1 mouse cellular context compared by ENCODE assay signal in genomic region chr11:50210101-50210504, GRCm38 (mm10).
TF ChIP-seq lines count a peak whose summit lies in the region.

No protein-coding gene starts in this region.

TF ChIP-seq in CH12.LX, 34 proteins besides CTCF, POLR2A, EP300 and RAD21 (continued from another document):
- TF ChIP-seq PAX5 (IDR thresholded peaks at IDR 0.05; ENCODE audit: low read length), result no peak
- no peak for TF ChIP-seq ZMIZ1 (IDR thresholded peaks at IDR 0.05; ENCODE audit: low read depth, low read length)
- peak; percentile 72; the same call in 1 of the 2 replicates for TF ChIP-seq MXI1 (IDR thresholded peaks at IDR 0.05; ENCODE audit: low read depth, low read length)
- TF ChIP-seq ELF1 (IDR thresholded peaks at IDR 0.05; ENCODE audit: low read depth, low read length), result peak; percentile 94
- peak; percentile 63 for TF ChIP-seq ETS1 (conservative IDR thresholded peaks at IDR 0.05; ENCODE audit: low read depth, low read length)
- peak; percentile 88 for TF ChIP-seq CHD2 (IDR thresholded peaks at IDR 0.05; ENCODE audit: low read length)
- TF ChIP-seq USF1 (IDR thresholded peaks at IDR 0.05; ENCODE audit: low read depth, low read length), result no peak
- no peak for TF ChIP-seq JUND (conservative IDR thresholded peaks at IDR 0.05; ENCODE audit: low read depth, low read length)
- TF ChIP-seq TCF12 (IDR thresholded peaks at IDR 0.05; ENCODE audit: low read depth, low read length), result peak; percentile 47; the same call in 1 of the 2 replicates
- TF ChIP-seq CHD1 (IDR thresholded peaks at IDR 0.05; ENCODE audit: low read depth, low read length), result no peak
- peak; percentile 80; the same call in 1 of the 2 replicates for TF ChIP-seq MAZ (IDR thresholded peaks at IDR 0.05; ENCODE audit: low read depth, low read length)
- TF ChIP-seq TBP (conservative IDR thresholded peaks at IDR 0.05; ENCODE audit: low read depth, low read length), result peak; percentile 46; the same call in 1 of the 2 replicates
- no peak for TF ChIP-seq JUN (IDR thresholded peaks at IDR 0.05; ENCODE audit: insufficient read depth, low read depth, low read length)
- TF ChIP-seq NELFE (IDR thresholded peaks at IDR 0.05; ENCODE audit: low read depth, low read length), result no peak
- peak; percentile 98 for TF ChIP-seq SIN3A (IDR thresholded peaks at IDR 0.05; ENCODE audit: low read length)
